Mouse (Mus musculus) G1E (cell line): ENCODE measurements at regions not wholly inside any gene's neighbourhood (a gene's known extent, or its start where the extent isn't known, plus 50 kb on each side); places are given as distances from the start of the nearest gene placed in this dataset.

Experiments used
- CTCF ChIP-seq: IDR thresholded peaks from 2 replicates; pipeline ENCODE4 v1.5.1; 2012; ENCODE audit warnings: low read depth, low read length, inconsistent platforms, mixed read lengths
- GATA1 ChIP-seq: IDR thresholded peaks from 2 replicates; pipeline ENCODE4 v1.6.1; 2012; ENCODE audit warnings: borderline replicate concordance, low read length, inconsistent platforms, mixed read lengths
- TAL1 ChIP-seq: conservative IDR thresholded peaks from 2 replicates; pipeline ENCODE4 v1.6.1; 2012; ENCODE audit warnings: low read depth, low read length, inconsistent platforms, mixed read lengths

DNA sequence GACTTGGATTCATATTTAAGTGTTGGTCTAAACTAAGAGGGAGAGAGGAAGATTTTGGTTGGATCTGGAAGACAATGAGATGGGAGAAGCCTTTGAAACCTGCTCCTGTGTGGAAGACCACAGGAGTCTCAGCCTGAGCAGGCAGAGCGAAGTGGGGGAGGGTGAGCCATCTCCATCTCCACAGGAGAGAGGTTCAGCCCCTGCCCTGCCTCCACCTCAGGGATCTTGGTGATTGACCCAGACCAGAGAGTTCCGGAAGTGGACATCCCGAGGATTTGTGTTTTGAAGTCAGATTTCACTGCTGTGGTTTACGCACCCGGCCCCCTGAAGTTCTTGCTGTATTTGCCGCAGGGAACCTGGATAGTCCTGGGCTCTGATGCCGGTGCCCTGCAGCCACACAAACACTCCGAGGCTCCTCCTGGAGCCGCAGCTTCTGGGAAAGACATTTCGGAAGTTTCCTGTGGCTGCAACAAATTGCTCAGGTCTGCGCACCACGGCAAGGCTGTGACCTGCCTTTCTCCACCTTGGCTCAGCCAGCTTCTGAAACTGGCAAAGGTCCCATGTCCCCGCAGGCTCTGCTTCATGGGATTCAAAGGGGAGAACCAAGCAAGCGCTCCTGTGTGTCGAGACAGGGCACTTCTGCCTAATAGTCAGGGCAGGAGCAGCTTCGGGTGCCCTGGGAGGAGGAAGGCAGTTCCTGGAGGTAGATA, 186.8 kb upstream of the Bmper start:
- TF ChIP-seq CTCF = no peak
- no peak for TF ChIP-seq TAL1
- no peak for TF ChIP-seq GATA1
